Mouse (Mus musculus) gastrocnemius, postnatal 25 days (tissue): ENCODE results near the gene Vmn2r78. TPM values are rescaled to one million over a fixed set of nuclear protein-coding genes. Genes with fewer than 3 reads are reported as not detected.
"Not testable (repeated sequence)": the region's sequence is repeated elsewhere in the genome, so short reads cannot be mapped to it uniquely, and the experiment has no call there.

Experiments
- DNase-seq: peaks from one replicate; pipeline ENCODE4 v3.0.0; 2022
- long read RNA-seq, 2 experiments: library from polyadenylated mRNA; stranded (forward); transcript quantifications; one replicate each; pipeline ENCODE4 v2.0.0; 2021
- total RNA-seq, 2 experiments: library from RNA; stranded (reverse); gene quantifications; 1 replicate in 1 of 2; 2 replicates in 1 of 2; pipeline ENCODE4 v1.2.3; 2021

Gene Vmn2r78
- not detected for total RNA-seq
- long read RNA-seq, experiment 1: 0 reads
- long read RNA-seq, experiment 2: 0 reads

DNA sequence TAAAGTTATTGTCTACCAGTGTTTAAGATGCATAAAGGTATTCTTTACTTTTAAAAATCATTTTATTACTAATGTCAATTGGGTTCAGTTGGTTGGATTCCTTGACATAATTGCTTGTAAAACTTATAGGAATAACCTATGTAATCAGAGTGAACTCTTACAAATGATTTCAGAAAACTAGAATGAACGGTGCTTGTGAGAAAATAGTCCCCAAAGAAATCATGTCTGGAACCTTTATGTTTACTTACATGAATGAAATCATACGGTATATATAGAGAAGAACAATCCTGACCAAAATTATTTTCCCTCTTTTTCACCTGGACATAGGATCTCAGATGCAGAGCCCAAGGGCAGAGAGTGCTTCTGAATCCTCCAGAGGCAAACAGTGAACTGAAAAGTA lies at the start of gene Vmn2r78:
TSS of gene Vmn2r78 (plus strand) at position 301 of the 400 bp plus-strand sequence.
- DNase-seq: not testable (repeated sequence)

- no peak for DNase-seq
These were observed 25.1 kb upstream of the Vmn2r78 start for GRCm38 (mm10) chr7:86889470-86890469.

DNA sequence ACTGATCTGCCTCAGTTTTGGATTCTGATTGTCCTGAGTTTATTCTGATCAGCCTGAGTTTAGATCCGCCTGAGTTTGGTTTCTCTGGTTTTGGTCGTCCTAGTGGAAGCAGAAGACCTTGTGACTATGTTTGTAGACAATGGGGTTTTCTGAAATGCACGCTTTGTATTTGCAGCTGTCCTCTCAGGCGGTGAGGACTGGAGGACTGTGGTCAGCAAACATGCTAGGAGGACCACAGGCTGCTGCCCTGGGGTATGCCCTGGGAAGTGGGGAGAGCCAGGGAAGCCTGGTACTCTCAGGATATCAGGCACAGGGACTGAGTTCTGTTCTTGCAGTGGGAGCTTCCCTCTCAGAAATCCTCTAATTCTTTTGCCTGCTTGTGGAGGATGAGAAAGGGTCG lies 22.4 kb downstream of the Vmn2r78 start:
- DNase-seq: no peak

DNA sequence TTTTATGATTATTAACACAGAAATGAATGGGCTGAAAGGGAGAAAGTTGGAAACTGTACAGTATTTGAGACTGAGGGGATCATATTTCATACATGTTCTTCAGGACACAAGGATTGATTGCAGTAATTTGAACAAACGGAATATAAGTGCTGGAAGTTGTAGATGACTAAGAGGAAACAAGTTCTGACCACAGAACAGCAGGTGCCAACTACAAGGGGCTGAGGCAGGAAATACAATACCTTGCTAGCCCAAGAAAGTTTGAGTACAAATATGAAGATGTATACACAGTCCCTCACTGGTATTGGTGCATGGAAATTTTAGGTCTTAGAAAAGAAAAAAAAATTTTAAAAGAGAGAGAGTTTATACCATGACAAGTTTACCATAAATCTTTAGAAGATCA lies 79.8 kb downstream of the Vmn2r78 start:
- DNase-seq: no peak

DNA sequence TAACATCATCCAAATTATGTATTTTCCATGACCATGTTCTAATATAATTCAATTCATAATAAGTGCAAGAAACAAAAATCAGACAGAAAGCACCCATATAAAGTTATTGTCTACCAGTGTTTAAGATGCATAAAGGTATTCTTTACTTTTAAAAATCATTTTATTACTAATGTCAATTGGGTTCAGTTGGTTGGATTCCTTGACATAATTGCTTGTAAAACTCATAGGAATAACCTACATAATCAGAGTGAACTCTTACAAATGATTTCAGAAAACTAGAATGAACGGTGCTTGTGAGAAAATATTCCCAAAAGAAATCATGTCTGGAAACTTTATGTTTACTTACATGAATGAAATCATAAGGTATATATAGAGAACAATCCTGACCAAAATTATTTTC lies 80.9 kb downstream of the Vmn2r78 start, which contains the start of gene Vmn2r79:
TSS of gene Vmn2r79 (plus strand) at position 301 of the 400 bp plus-strand sequence.
- DNase-seq: not testable (repeated sequence)

Other genes starting within 250 kb of the Vmn2r78 start
- not detected for gene Olfr292, start 226.8 kb upstream of the Vmn2r78 start, total RNA-seq
- gene Folh1, start 139.2 kb upstream of the Vmn2r78 start, total RNA-seq: under 1 TPM in 1 of 2 experiments, not detected in 1; 0.13 TPM
- not detected for gene Vmn2r77, start 120.1 kb upstream of the Vmn2r78 start, total RNA-seq
- not detected for gene Vmn2r79, start 81.0 kb downstream of the Vmn2r78 start, total RNA-seq